Mouse (Mus musculus) lung, adult 2 months (tissue): Measurements from ENCODE around the gene Cpa4.

Experiments
- CTCF ChIP-seq: fragments of 200-500 bp; IDR thresholded peaks from 2 replicates; pipeline ENCODE4 v1.5.1; 2011; ENCODE audit warnings: mild to moderate bottlenecking, low read length, control low read depth; ENCODE audit not compliant: insufficient read depth
- POLR2A ChIP-seq: fragments of 200-500 bp; IDR thresholded peaks from 2 replicates; pipeline ENCODE4 v1.6.1; 2011; ENCODE audit warnings: low read depth, mild to moderate bottlenecking, control low read depth, low read length, borderline replicate concordance; ENCODE audit errors: extremely low read depth

- TF ChIP-seq CTCF (no peak), POLR2A (no peak)
Measured at GRCm38 (mm10) chr6:30538800-30539199, 29.4 kb upstream of the Cpa4 start.
